Mouse (Mus musculus): Measurements from ENCODE around the gene Gm12394.

DNA sequence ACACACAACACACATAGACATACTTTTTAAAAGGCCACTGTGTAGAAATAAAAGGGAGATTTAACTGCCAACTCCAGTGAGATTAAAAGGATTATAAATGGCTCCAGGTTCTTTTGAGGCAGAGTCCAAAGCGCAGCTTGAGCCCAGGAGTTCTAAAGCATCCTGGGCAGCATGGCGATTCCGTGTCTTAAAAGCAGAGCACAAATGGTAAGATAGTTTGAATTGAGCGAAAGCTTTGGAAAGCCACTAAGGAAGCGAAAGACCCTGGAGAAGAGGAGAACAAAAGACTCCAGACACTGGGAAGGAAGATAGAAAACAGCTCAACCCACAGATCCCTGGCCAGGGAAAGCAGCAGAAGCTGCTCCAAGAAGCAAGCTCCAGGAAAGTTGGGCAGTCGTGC lies 48.4 kb upstream of the Gm12394 start:
- TF ChIP-seq POLR2A (IDR thresholded peaks at IDR 0.05; ENCODE audit: insufficient read length, low read depth): no peak
- TF ChIP-seq USF1 (IDR thresholded peaks at IDR 0.05; ENCODE audit: low read depth): no peak
- no peak for TF ChIP-seq MYOD1 (IDR thresholded peaks at IDR 0.05; ENCODE audit: control insufficient read depth in 1 of 3, insufficient read length in 2 of 3, low read depth in 2 of 3)
- TF ChIP-seq E2F4 (IDR thresholded peaks at IDR 0.05; ENCODE audit: insufficient read depth): no peak

All from myocyte (in vitro differentiated cells).